Mouse (Mus musculus) frontal cortex, adult (tissue): Measurements from ENCODE around the gene Il11.
"Not testable (repeated sequence)": the region's sequence is repeated elsewhere in the genome, so short reads cannot be mapped to it uniquely, and the experiment has no call there.

Source experiments
- ATAC-seq: cut with Nextera tagmentation; 2 replicates; pipeline ENCODE4 v1.9.2; 2017; ENCODE audit warnings: mild to moderate bottlenecking, moderate library complexity, mixed read lengths; ENCODE audit not compliant: low TSS enrichment

The Il11 gene

DNA sequence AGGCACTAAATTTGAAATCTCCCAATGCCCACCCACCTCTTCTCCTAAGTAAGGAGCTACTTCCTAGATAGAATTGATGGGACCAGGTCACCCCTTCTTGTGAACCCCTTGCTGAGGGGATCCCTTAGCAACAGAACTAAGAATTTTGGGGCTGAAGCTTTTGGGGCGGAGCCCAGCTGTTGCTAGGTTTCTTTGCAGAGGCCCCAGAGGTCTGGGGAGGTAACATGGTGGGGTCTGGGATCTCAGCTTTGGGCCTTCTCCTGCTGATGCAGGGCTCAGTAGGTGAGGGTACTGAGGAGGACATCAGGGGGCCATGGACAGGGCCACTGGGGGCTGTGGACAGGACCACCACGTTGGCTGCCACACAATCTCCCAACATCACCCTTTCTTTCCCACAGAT is at the start of gene Il11, which contains the start of gene Tmem190:
TSS of gene Il11 (minus strand) at position 101 of the 400 bp plus-strand sequence.
TSS of gene Tmem190 (plus strand) at position 179 of the 400 bp plus-strand sequence.
- ATAC-seq, result no peak

- no peak for ATAC-seq
Observed at GRCm38 (mm10) chr7:4830476-4830875, 47.8 kb upstream of the Il11 start.

- ATAC-seq, result no peak
Observed at GRCm38 (mm10) chr7:4825365-4825764, 42.7 kb upstream of the Il11 start.

DNA sequence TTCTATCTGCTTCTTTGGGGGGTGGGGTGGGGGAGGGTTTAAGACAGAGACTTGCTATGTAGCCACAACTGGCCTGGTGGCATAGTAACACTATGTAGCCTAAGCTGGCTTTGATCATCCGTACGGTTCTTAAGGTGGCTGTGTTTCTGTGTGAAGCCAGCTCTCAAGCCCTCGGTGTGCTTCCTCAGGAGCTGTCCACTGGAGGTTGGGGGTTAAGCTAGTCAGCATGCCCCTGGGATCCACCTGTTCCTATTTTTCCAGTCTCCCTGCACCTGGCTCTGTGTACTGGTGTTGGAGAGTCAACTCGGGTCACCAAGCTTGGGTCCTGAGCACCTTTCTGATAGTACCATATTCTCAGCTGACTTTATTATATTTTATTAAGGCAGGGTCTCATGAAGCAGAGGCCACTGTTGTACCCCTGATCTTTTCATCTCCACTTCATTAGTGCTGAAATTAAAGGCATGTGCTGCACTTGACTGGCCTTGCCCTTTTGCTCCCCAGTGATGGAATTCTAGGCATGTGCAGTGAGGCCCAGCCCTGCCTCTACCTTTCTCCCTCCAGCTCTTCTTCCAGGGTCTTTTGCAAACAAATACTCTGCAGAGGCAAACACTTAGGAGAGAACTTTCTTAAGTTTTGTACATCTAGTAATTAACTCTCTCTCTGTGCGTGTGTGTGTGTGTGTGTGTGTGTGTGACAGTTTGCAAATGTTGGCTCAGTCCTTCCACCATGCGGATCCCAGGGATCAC is 39.7 kb upstream of the Il11 start:
- ATAC-seq, result 0 out of 2 replicates have a peak, but pooled peaks have one; percentile 7

- ATAC-seq, result peak; percentile 86
Observed at GRCm38 (mm10) chr7:4821690-4822089, 39.0 kb upstream of the Il11 start.

GRCm38 (mm10) chr7:4820925-4821324 is 38.3 kb upstream of the Il11 start:
- not testable (repeated sequence) for ATAC-seq

- no peak for ATAC-seq
Observed at GRCm38 (mm10) chr7:4816559-4816958, 33.9 kb upstream of the Il11 start.

DNA sequence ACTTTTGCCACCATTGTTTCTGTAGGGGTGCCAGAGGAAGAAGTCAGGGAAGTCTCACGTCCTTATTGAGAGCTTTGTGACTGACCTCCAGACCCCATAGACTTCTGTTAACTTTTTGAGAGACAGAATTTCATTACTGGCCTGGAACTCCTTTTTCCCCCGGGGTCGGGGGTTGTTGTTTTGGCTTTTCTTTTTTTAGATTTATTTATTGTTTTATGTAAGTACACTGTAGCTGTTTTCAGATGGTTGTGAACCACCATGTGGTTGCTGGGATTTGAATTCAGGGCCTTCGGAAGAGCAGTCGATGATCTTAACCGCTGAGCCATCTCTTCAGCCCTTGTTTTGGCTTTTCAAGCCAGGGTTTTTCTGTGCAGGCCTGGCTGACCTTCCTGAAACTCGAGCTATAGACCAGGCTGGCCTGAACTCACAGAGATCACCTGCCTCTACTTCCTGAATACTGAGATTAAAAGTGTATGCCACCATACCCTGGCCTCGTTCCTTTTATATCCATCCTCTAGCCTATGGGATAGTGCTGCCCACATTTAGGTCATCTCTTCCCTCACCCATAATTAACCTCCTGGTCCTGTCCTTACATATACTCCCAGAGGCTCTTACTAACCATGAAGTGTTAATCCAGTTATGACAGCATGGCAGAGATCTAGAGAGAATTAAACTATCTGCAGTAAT is 30.6 kb upstream of the Il11 start:
- ATAC-seq, result no peak

DNA sequence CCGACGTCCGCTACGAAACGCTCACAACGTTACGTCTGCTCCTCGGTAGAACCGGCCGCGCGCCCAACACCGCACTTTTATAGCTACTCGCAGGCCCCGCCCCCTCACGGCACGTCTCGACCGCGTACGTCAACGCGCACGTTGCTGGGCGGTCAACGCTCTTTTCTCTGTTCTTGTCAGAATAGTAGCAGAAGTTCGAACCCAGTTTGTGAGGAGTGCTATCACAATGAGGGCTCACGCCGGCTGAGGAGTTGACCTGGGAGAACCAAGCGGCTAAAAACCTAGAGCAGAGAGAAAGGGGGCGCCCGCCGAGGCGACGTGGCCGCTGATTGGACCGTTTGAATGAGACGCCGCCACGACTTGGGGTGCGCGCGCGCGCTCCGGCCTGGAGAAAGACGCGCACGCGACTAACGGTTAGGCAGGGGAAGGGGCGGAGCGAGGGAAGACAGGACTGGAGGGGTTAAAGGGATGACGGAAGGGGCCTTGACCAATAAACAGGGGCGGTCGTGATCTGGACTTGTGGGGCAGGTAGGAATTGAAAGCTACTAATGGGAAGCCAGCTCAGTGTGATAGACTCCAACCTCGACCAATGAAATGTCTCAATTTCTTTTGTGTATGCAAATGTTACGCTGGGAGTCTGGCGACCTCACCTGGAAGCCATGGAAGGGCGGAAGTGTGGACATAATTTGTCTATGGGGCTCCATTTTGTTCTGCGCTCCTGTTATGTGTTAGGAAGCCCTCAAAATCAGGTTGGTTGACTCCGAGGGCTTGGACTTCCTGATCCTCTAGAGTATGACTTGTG is 29.8 kb upstream of the Il11 start, which contains the start of gene Ube2s:
TSS of gene Ube2s (minus strand) at position 288 of the 802 bp plus-strand sequence.
- peak; percentile 98 for ATAC-seq

GRCm38 (mm10) chr7:4811842-4812302 is 29.2 kb upstream of the Il11 start:
- ATAC-seq, result peak; percentile 24; the same call in 1 of the 2 replicates

DNA sequence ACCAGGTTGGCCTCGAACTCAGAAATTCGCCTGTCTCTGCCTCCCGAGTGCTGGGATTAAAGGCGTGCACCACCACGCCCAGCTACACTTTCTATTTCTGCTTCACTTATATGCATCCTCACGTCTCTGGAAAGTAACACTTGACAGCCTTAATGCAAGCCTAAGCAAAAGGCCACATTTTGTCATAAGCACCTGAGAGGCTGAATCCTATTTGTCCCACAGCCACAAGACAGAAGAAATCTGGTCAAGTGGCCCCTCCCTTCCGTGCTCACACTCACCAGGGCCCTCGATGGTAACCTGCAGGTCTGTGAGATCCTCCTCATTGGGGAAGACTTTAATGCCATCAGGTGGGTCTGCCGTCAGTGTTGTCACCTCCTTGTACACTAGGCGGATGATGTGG is 28.5 kb upstream of the Il11 start:
- not testable (repeated sequence) for ATAC-seq

GRCm38 (mm10) chr7:4806716-4807115 is 24.1 kb upstream of the Il11 start:
- peak; percentile 47; the same call in 1 of the 2 replicates for ATAC-seq

DNA sequence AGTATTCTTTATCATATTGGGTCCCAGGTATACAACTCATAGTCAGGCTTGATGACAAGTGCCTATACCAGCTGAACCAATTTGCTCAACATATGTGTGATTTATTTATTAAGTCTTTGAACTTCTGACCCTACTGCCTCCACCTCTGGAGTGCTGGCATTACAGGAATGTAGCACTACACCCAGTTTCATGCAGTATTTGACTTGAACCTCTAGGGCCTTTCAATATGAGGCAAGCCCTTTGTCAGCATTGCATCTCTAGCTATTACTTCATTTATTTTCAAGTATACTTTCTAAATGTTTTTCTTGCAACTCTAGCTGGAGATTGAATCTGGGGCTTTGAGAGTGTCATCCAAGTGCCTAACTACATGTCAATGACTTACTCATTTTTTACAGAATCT is 19.6 kb upstream of the Il11 start:
- no peak for ATAC-seq

- ATAC-seq, result no peak
Observed at GRCm38 (mm10) chr7:4795767-4796433, 13.2 kb upstream of the Il11 start.

GRCm38 (mm10) chr7:4794631-4795168 is 12.0 kb upstream of the Il11 start:
- ATAC-seq, result no peak

GRCm38 (mm10) chr7:4793674-4794073 is 11.0 kb upstream of the Il11 start:
- ATAC-seq, result no peak

- ATAC-seq, result not testable (repeated sequence)
Observed at GRCm38 (mm10) chr7:4793248-4793647, 10.6 kb upstream of the Il11 start.

DNA sequence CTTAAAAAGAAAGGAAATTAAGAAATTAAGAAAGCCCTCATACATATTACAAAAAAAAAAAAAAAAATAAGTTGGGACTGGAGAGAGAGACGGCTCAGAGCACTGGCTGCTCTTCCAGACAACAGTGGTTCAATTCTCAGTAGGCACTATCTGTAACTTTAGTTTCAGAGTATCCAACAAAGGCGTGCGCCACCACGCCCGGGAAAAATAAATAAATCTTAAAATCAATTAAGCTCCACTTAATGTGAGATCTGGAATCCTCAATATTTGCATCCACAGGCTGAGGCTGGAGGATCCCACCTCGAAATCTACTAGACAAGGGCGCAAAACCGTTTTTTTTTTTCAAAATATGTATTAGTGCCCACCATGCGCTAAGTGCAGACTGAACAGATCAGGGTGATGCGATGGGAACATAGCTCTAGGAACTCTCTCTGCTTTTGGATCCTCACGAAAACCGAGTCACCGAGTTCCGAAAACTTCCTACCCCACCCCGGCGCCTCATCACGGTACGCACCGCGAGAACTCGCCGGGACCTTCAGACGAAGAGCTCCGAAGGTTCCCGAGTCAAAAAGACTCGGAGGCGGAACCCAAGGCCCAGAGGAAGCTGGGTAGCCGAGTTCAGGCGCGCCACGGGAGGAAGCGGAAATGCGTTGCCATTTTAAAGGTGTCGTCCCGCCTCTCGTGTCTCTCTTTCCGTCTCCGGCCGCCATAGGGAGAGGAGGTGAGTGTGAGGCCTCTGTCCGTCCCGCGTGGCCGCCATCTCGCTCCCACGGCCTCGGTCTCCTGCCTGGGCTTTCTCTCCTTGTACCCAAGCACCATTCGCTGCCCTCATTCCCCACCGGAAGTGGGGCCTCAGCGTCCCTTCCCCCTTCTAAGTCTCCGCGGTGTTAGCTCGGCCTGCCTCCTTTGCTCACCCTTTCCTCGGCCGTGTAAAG is 9.9 kb upstream of the Il11 start, which contains the start of gene Rpl28:
TSS of gene Rpl28 (plus strand) at position 597 of the 935 bp plus-strand sequence.
- peak; percentile 92 for ATAC-seq

DNA sequence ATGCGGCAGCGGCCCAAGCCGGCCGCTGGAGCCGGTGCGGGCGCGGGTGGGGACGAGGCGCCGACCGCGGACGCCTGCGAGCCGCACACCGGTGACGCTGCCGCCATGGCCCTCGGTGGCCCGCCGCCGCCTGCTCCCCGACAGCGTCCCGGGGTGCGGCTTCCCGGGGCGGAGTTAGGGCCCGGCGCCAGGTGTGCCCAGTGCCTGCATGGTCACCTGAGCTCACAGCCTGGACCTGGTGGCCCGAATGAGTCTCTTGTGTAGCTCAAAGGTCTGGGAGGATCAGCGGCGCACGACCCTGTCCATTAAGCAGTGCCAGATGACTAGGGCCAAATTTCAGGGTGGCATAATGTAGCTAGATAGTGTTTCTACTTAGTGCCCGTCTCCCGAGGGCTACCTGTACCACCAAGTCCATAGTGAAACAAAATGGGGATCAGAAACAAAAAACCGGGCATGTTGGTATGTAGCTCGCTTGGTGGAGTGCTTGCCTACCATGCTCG is 6.8 kb upstream of the Il11 start, which contains the start of gene Tmem238:
TSS of gene Tmem238 (minus strand) at position 221 of the 500 bp plus-strand sequence.
- ATAC-seq, result no peak
